Mouse (Mus musculus): ENCODE measurements at regions not wholly inside any gene's neighbourhood (a gene's known extent, or its start where the extent isn't known, plus 50 kb on each side); places are given as distances from the start of the nearest gene placed in this dataset.

GRCm38 (mm10) chr7:73186501-73186900, 188.8 kb upstream of the Rgma start:
- no peak overlapping the region for H3K4me2 ChIP-seq (replicated peaks)
- no peak overlapping the region for H3K9ac ChIP-seq
- no peak overlapping the region for H3K4me3 ChIP-seq (replicated peaks)
- 84% methylated on average over 3 of the region's 3 CpGs for WGBS
- no peaks in the 10 kb centered on the region for H3K27me3 ChIP-seq (replicated peaks)
- no peak overlapping the region for H3K27ac ChIP-seq
- no peaks in the 10 kb centered on the region for H3K4me1 ChIP-seq (replicated peaks)
- no peak for ATAC-seq
- H3K36me3 ChIP-seq: no peaks in the 10 kb centered on the region
- H3K9me3 ChIP-seq: no peaks in the 10 kb centered on the region

DNA sequence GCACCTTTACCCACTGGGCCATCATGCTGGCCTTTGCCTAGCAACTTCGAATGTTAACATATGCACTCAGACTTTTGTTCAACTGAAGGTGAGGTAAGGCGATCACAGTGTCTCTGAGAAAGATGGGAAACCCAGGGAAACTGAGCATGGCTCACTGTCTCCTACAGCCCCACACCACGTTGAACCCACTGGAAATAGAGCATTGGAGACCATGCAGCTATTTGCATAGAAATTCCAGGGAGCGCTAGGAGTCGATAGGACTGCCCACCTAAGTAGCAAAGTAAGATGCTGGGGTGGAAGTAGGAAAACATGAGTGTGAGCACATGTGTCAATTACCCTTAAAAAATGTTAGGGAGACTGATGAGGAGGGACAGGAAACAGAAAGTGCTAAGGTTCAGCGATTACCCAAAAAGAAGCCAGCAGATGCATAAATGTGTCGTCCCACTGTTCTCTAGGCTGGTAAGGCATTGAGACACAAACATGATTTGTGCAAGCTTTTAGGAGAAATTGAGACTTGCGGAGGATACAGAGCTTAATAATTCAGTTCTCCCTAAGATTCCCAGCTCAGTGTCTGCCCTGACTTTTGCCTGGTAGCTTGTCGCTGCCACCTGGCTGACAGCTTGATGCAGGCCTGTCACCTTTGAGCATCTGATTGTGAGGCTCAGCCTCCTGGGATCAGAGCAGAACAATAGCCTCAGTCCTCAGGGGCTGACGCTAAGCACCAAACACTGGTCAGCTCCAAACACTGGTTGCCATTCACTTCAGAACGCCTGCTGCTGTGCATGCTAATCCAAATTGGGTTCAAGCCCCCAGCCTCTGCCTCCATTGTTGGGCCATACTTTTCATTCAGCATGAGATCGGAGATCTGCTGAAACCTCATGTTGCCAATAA, 183.7 kb upstream of the Rgma start:
- ATAC-seq: no peak
- no peaks in the 10 kb centered on the region for H3K27me3 ChIP-seq (replicated peaks)
- H3K9me3 ChIP-seq: no peaks in the 10 kb centered on the region
- WGBS: 55% methylated on average over 12 of the region's 12 CpGs
- H3K4me2 ChIP-seq (replicated peaks): no peak overlapping the region
- no peak overlapping the region for H3K9ac ChIP-seq
- no peak overlapping the region for H3K4me3 ChIP-seq (replicated peaks)
- H3K36me3 ChIP-seq: no peaks in the 10 kb centered on the region
- H3K4me1 ChIP-seq (replicated peaks): no peaks in the 10 kb centered on the region
- no peak overlapping the region for H3K27ac ChIP-seq

- no peaks in the 10 kb centered on the region for H3K4me1 ChIP-seq (replicated peaks)
- H3K27ac ChIP-seq: no peak overlapping the region
- no peaks in the 10 kb centered on the region for H3K27me3 ChIP-seq (replicated peaks)
- no peaks in the 10 kb centered on the region for H3K36me3 ChIP-seq
- no peak overlapping the region for H3K4me3 ChIP-seq (replicated peaks)
- ATAC-seq: no peak
- no peaks in the 10 kb centered on the region for H3K9me3 ChIP-seq
- H3K9ac ChIP-seq: no peak overlapping the region
- 87% methylated on average over 7 of the region's 7 CpGs for WGBS
- no peak overlapping the region for H3K4me2 ChIP-seq (replicated peaks)
Measured at GRCm38 (mm10) chr7:73192839-73193238, 182.5 kb upstream of the Rgma start.

DNA sequence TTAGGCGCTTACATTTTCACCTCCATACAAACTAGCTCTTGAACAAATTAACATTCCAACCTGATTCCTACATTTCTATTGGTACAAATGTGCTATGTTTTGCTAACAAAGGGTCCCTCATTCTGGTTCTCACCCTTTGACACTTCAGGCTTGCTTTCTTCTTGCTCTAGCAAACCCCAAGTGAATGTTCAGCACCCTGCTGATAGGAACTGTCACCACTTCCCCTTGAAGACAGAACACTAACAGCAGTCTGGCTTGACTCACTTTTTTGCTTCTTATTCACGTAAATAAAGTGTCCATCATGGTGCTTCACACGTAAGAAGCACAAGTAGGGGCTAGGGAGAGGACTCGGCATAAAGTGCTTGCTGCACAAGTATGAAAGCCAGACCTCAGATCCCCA, 180.0 kb upstream of the Rgma start:
- 52% methylated on average over 4 of the region's 4 CpGs for WGBS

DNA sequence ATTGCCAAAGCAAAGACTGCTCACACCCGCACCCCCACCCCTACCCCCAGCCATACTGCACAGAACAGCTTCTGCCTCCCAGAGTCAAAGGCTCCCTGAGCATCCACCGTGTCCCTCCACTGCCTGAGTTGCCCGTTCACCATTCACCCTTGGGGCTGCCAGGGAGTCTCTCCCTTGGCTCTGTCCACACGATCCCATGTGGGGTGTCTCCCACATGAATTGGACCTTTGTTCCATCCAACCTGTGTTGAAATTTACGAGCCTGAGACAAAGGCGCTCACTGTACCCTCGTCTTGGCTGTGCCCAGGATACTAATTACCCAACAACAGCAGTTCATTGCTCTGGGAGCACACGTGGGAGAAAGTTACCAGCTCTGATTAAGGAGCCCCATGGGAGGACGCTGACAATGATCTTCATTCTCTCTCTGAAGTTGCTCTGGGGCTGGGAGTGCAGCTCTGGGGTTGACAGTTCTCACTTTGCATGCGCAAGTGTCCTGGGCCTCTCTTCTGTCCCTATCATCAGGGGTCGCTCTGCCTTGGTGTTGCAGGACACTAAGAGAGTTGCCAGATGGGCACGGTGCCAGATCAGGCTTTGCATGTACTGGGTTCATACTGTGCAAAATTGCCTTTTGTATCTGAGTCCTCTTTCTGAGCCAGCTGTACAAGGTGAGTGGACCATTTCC, 178.3 kb upstream of the Rgma start:
- H3K27ac ChIP-seq: no peak overlapping the region

More for the DNA sequence above, 180.0 kb upstream of the Rgma start:
- no peaks in the 10 kb centered on the region for H3K27me3 ChIP-seq (replicated peaks)
- no peak for ATAC-seq
- no peaks in the 10 kb centered on the region for H3K4me1 ChIP-seq (replicated peaks)
- no peaks in the 10 kb centered on the region for H3K9me3 ChIP-seq
- H3K4me3 ChIP-seq (replicated peaks): no peak overlapping the region
- H3K9ac ChIP-seq: no peak overlapping the region
- no peak overlapping the region for H3K27ac ChIP-seq
- H3K36me3 ChIP-seq: no peaks in the 10 kb centered on the region
- no peak overlapping the region for H3K4me2 ChIP-seq (replicated peaks)

DNA sequence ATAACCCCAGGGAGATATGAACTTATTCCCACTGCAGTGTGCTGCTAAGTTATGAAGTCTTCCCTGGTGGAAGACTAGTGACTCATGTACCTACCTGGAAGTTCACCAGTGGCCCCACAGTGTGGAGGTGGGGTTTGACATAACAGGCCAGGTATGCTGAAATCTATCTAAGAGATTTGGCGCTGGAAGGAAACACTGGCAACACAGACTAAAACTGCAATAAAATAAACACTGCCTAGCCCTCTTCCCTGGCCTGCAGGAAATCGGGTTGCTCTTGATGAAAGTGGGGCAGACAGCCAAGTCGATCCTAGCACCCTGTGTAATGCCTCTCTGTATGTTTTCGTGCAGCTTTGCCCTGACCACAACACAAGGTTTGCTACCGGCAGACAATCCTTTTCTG, 177.2 kb upstream of the Rgma start:
- no peak overlapping the region for H3K27ac ChIP-seq
- no peaks in the 10 kb centered on the region for H3K9me3 ChIP-seq
- no peaks in the 10 kb centered on the region for H3K36me3 ChIP-seq
- ATAC-seq: no peak
- H3K4me2 ChIP-seq (replicated peaks): no peak overlapping the region
- H3K4me3 ChIP-seq (replicated peaks): no peak overlapping the region
- no peaks in the 10 kb centered on the region for H3K4me1 ChIP-seq (replicated peaks)
- H3K9ac ChIP-seq: no peak overlapping the region
- 49% methylated on average over 5 of the region's 5 CpGs for WGBS
- H3K27me3 ChIP-seq (replicated peaks): no peaks in the 10 kb centered on the region

More for the DNA sequence above, 178.3 kb upstream of the Rgma start:
- H3K4me1 ChIP-seq (replicated peaks): no peaks in the 10 kb centered on the region
- H3K36me3 ChIP-seq: no peaks in the 10 kb centered on the region
- no peak overlapping the region for H3K4me2 ChIP-seq (replicated peaks)
- H3K27me3 ChIP-seq (replicated peaks): no peaks in the 10 kb centered on the region
- 68% methylated on average over 12 of the region's 12 CpGs for WGBS
- H3K9ac ChIP-seq: no peak overlapping the region
- no peaks in the 10 kb centered on the region for H3K9me3 ChIP-seq
- no peak overlapping the region for H3K4me3 ChIP-seq (replicated peaks)
- ATAC-seq: peak; percentile 92

DNA sequence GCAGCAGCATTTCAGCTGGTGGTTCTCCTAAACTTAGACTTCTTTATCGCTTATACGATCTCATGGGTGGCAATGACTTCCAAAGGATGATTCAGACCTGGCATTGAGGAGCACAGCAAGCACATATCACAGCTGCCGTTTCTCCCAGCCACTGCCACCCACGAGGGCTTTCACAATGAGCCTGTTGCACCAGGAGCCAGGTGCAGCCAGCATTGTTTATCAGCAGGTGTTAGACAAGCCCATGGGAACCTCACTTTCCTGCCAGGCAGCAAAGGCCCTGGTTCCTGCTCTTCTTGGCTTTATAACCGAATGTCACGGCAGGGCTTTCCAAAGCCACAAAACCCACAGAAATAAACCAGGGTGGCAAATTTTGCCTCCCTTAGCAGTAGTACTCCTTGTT, 175.3 kb upstream of the Rgma start:
- ATAC-seq: no peak
- no peaks in the 10 kb centered on the region for H3K27me3 ChIP-seq (replicated peaks)
- H3K27ac ChIP-seq: no peak overlapping the region
- no peak overlapping the region for H3K4me3 ChIP-seq (replicated peaks)
- H3K36me3 ChIP-seq: no peaks in the 10 kb centered on the region
- no peaks in the 10 kb centered on the region for H3K9me3 ChIP-seq
- no peak overlapping the region for H3K9ac ChIP-seq
- H3K4me1 ChIP-seq (replicated peaks): no peaks in the 10 kb centered on the region
- no peak overlapping the region for H3K4me2 ChIP-seq (replicated peaks)
- 78% methylated on average over 6 of the region's 6 CpGs for WGBS

DNA sequence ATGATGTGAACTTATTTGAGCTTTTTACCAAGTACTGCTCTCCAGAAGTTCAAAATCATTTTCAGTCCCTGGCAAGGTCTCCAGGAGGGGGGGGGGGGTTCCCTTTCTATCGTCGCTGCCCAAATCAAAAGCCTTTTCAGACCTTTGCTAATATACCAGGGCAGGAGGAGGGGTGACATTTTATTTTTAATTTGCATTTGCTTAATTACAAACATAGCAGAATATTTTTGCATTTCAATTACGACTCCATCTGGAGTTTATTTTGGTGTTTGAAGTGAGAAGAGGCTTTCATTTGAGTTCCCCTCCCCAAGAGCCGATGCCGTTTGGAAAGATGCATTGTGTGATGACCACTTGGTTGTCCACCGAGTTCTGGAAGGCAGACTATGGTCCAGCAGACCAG, 174.0 kb upstream of the Rgma start:
- no peaks in the 10 kb centered on the region for H3K4me1 ChIP-seq (replicated peaks)
- WGBS: 78% methylated on average over 6 of the region's 6 CpGs
- H3K27me3 ChIP-seq (replicated peaks): no peaks in the 10 kb centered on the region
- no peak overlapping the region for H3K9ac ChIP-seq
- H3K4me3 ChIP-seq (replicated peaks): no peak overlapping the region
- H3K9me3 ChIP-seq: no peaks in the 10 kb centered on the region
- no peak overlapping the region for H3K27ac ChIP-seq
- H3K4me2 ChIP-seq (replicated peaks): no peak overlapping the region
- H3K36me3 ChIP-seq: no peaks in the 10 kb centered on the region
- ATAC-seq: no peak

- Histone ChIP-seq H3K9me3 (no peaks in the 10 kb centered on the region), H3K27ac (no peak overlapping the region), H3K27me3 (replicated peaks) (no peaks in the 10 kb centered on the region), H3K4me2 (replicated peaks) (no peak overlapping the region), H3K36me3 (no peaks in the 10 kb centered on the region), H3K9ac (no peak overlapping the region), H3K4me3 (replicated peaks) (no peak overlapping the region), H3K4me1 (replicated peaks) (0 out of 2 replicates have a peak, but pooled peaks cover 4% of the 10 kb centered on the region)
- no peak for ATAC-seq
- 73% methylated on average over 7 of the region's 7 CpGs for WGBS
Measured at GRCm38 (mm10) chr7:73206922-73207811, 168.1 kb upstream of the Rgma start.

GRCm38 (mm10) chr7:73208479-73208816, 166.9 kb upstream of the Rgma start:
- WGBS: 76% methylated on average over 4 of the region's 4 CpGs
- no peak for ATAC-seq
- Histone ChIP-seq H3K9ac (no peak overlapping the region), H3K4me1 (replicated peaks) (0 out of 2 replicates have a peak, but pooled peaks cover 4% of the 10 kb centered on the region), H3K36me3 (no peaks in the 10 kb centered on the region), H3K4me3 (replicated peaks) (no peak overlapping the region), H3K4me2 (replicated peaks) (no peak overlapping the region), H3K27me3 (replicated peaks) (no peaks in the 10 kb centered on the region), H3K9me3 (no peaks in the 10 kb centered on the region), H3K27ac (0 out of 2 replicates have a peak overlapping the region, but pooled peaks have one; percentile 6)

DNA sequence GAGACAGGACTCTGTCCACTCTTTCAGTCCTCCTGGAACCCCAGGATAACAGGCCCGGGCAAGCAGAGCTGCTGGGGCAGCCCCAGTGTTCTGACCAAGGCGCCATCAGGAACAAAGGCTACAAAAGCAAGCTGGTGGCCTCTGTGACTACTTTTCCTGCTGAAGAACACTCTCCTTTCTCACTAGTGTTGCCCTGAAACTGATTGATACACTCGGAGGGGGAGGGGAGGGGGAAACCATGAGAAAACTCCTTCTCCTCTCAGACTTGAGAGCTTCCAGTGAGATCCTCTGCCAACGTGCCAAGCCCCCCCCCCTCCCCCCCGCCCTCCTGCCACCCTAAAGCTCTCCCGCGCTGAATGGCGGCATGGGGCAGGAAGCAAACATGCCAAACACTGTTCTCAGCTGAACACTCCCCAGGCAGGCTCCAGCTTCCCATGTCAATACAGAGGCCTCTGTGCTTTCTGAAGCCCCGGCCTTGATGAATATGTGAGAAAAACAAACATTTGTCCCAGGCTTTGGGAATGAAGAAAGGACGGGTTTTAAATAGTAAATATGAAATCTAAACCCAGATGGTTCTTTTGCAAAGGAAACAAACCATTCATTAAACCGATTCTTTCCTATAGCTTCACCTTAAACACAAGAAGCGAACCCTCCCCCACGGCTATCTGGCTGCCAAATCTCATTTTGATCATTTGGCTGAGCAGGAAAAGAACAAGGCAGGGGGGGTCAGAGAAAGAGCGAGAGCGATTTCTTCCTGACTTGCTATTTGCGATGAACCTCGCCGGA, 166.3 kb upstream of the Rgma start:
- H3K4me1 ChIP-seq (replicated peaks): 0 out of 2 replicates have a peak, but pooled peaks cover 4% of the 10 kb centered on the region
- no peaks in the 10 kb centered on the region for H3K27me3 ChIP-seq (replicated peaks)
- H3K36me3 ChIP-seq: no peaks in the 10 kb centered on the region
- no peak overlapping the region for H3K4me3 ChIP-seq (replicated peaks)
- WGBS: 26% methylated on average over 18 of the region's 18 CpGs
- H3K9me3 ChIP-seq: no peaks in the 10 kb centered on the region
- no peak overlapping the region for H3K9ac ChIP-seq
- H3K4me2 ChIP-seq (replicated peaks): no peak overlapping the region
- 0 out of 2 replicates have a peak overlapping the region, but pooled peaks have one; percentile 6 for H3K27ac ChIP-seq
- peak; percentile 49; the same call in 1 of the 2 replicates for ATAC-seq
